Mouse (Mus musculus) heart, embryonic 13.5 days (tissue): ENCODE measurements at regions not wholly inside any gene's neighbourhood (a gene's known extent, or its start where the extent isn't known, plus 50 kb on each side); places are given as distances from the start of the nearest gene placed in this dataset.

Source experiments
- ATAC-seq: fragments of 200-750 bp; cut with Nextera tagmentation; 2 replicates; pipeline ENCODE4 v1.8.0; 2017; ENCODE audit warnings: moderate TSS enrichment; ENCODE audit not compliant: insufficient number of reproducible peaks, low FRiP score, low TSS enrichment; ENCODE audit errors: extremely low read depth
- H3K27ac ChIP-seq: fragments of 300-500 bp; sonication (generic); replicated peaks from 2 replicates; pipeline ENCODE4 v1.5.1; 2015; ENCODE audit warnings: moderate library complexity, mild to moderate bottlenecking, inconsistent platforms
- H3K27me3 ChIP-seq: fragments of 300-500 bp; sonication (generic); replicated peaks from 2 replicates; pipeline ENCODE4 v1.6.1; 2015; ENCODE audit warnings: mild to moderate bottlenecking, inconsistent platforms
- H3K36me3 ChIP-seq: fragments of 300-500 bp; sonication (generic); 2 replicates; pipeline ENCODE4 v1.6.1; 2015; ENCODE audit warnings: mild to moderate bottlenecking, inconsistent platforms
- H3K4me1 ChIP-seq: fragments of 300-500 bp; sonication (generic); 2 replicates; pipeline ENCODE4 v1.6.1; 2015; ENCODE audit warnings: inconsistent platforms
- H3K4me2 ChIP-seq: fragments of 300-500 bp; sonication (generic); 2 replicates; pipeline ENCODE4 v1.6.1; 2015; ENCODE audit warnings: inconsistent platforms, mild to moderate bottlenecking, moderate library complexity
- H3K4me3 ChIP-seq: fragments of 300-500 bp; sonication (generic); 2 replicates; pipeline ENCODE4 v1.5.1; 2015; ENCODE audit warnings: moderate library complexity, mild to moderate bottlenecking, inconsistent platforms
- H3K9ac ChIP-seq: fragments of 300-500 bp; sonication (generic); 2 replicates; pipeline ENCODE4 v1.6.1; 2015; ENCODE audit warnings: inconsistent platforms, mild to moderate bottlenecking, moderate library complexity
- H3K9me3 ChIP-seq: fragments of 300-500 bp; sonication (generic); 2 replicates; pipeline ENCODE4 v1.6.1; 2016; ENCODE audit warnings: inconsistent platforms
- WGBS: fragments of 180-500 bp; shearing (Covaris S2); methylation state at CpG from one replicate; pipeline ENCODE4 v1.1.7; 2015; ENCODE audit warnings: mixed read lengths; 5-methylcytosine and 5-hydroxymethylcytosine counted together

- WGBS: 11% methylated on average over 10 of the region's 12 CpGs
- no peaks in the 10 kb centered on the region for H3K36me3 ChIP-seq
- H3K4me3 ChIP-seq: peak overlapping the region; percentile 40
- H3K4me2 ChIP-seq: peak overlapping the region; percentile 67
- H3K27me3 ChIP-seq: no peaks in the 10 kb centered on the region
- H3K4me1 ChIP-seq: peaks cover 65% of the 10 kb centered on the region
- H3K9me3 ChIP-seq: no peaks in the 10 kb centered on the region
- peak overlapping the region; percentile 69 for H3K9ac ChIP-seq
- peak; percentile 76 for ATAC-seq
- peak overlapping the region; percentile 89 for H3K27ac ChIP-seq
Observed at GRCm38 (mm10) chr10:37231936-37232556, 93.3 kb upstream of the Marcks start.

DNA sequence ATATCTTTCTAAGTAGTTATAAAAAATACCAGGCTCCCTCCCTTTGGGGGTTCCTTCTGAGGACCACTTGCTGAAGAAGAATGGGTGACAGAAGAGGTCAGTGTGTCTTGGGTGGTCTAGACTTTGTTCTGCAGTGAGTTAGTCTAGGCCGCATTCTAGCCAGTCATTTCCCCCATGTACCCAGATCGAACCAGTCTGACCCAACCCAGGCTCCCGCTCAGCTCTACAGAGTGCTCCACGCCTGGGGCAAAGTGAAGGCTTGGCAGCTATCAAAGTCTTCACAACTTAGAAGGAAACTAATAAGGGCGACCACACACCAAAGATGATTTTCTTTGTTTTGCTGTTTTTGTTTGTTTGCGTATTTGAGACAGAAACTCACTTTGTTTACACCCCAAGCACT, 92.4 kb upstream of the Marcks start:
- ATAC-seq: no peak
- peak overlapping the region; percentile 89 for H3K27ac ChIP-seq
- H3K4me2 ChIP-seq: 0 out of 2 replicates have a peak overlapping the region, but pooled peaks have one; percentile 67
- H3K4me1 ChIP-seq: peaks cover 57% of the 10 kb centered on the region
- H3K27me3 ChIP-seq: no peaks in the 10 kb centered on the region
- H3K36me3 ChIP-seq: no peaks in the 10 kb centered on the region
- H3K9me3 ChIP-seq: no peaks in the 10 kb centered on the region
- no peak overlapping the region for H3K4me3 ChIP-seq
- no peak overlapping the region for H3K9ac ChIP-seq
- 82% methylated on average over 6 of the region's 6 CpGs for WGBS

DNA sequence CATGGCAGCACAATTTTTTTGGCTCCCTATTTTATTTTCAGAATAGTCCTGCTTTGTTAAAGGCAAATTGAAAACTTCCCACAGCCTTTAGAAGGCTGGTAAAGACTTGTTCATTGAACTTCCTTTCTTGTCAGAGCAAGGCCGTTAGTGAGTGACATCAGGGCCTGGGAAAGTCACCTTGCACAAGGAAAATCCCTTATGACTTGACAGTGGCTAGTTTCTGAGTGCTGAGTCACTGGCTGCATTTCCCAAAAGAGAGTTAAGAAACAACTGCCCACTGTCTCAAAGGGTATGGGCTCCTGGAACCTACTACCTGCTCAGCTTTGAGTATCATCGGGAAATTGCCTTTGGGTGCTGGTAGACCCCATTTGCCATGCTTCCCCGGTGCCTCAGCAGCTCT, 89.2 kb upstream of the Marcks start:
- H3K36me3 ChIP-seq: no peaks in the 10 kb centered on the region
- H3K27ac ChIP-seq: no peak overlapping the region
- ATAC-seq: no peak
- peaks cover 25% of the 10 kb centered on the region for H3K4me1 ChIP-seq
- whole genome bisulfite sequencing: 68% methylated on average over 3 of the region's 3 CpGs
- no peak overlapping the region for H3K4me2 ChIP-seq
- no peaks in the 10 kb centered on the region for H3K9me3 ChIP-seq
- no peak overlapping the region for H3K4me3 ChIP-seq
- no peak overlapping the region for H3K9ac ChIP-seq
- H3K27me3 ChIP-seq: no peaks in the 10 kb centered on the region

- WGBS: 54% methylated on average over 6 of the region's 6 CpGs
- H3K27ac ChIP-seq: no peak overlapping the region
- peaks cover 28% of the 10 kb centered on the region for H3K4me1 ChIP-seq
- H3K4me2 ChIP-seq: no peak overlapping the region
- H3K27me3 ChIP-seq: no peaks in the 10 kb centered on the region
- H3K4me3 ChIP-seq: no peak overlapping the region
- ATAC-seq: no peak
- no peaks in the 10 kb centered on the region for H3K36me3 ChIP-seq
- no peaks in the 10 kb centered on the region for H3K9me3 ChIP-seq
- H3K9ac ChIP-seq: no peak overlapping the region
Observed at GRCm38 (mm10) chr10:37221730-37222129, 83.0 kb upstream of the Marcks start.

DNA sequence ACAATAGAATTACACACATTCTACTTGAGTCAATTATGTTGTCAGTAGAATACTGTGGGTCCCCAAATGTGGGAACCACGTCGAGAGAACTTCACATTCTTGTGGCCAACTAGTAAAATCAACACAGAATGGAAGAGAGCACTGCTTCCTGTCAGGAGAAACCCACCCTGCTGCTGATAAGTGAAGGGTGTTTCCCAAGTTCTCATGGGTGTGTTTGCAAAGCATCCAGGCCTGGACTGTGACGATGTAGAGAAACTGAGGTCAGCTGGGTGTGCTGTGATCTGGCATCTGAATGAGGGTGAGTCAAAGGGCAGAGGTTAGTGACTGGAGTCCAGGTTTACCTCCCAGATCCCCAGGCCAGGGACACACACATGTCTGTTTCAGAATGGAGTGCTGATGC, 81.7 kb upstream of the Marcks start:
- no peak overlapping the region for H3K9ac ChIP-seq
- no peak overlapping the region for H3K4me3 ChIP-seq
- no peak overlapping the region for H3K4me2 ChIP-seq
- no peaks in the 10 kb centered on the region for H3K9me3 ChIP-seq
- no peaks in the 10 kb centered on the region for H3K27me3 ChIP-seq
- H3K27ac ChIP-seq: peak overlapping the region; percentile 60
- ATAC-seq: no peak
- 30% methylated on average over 3 of the region's 3 CpGs for WGBS
- H3K36me3 ChIP-seq: no peaks in the 10 kb centered on the region
- peaks cover 28% of the 10 kb centered on the region for H3K4me1 ChIP-seq

DNA sequence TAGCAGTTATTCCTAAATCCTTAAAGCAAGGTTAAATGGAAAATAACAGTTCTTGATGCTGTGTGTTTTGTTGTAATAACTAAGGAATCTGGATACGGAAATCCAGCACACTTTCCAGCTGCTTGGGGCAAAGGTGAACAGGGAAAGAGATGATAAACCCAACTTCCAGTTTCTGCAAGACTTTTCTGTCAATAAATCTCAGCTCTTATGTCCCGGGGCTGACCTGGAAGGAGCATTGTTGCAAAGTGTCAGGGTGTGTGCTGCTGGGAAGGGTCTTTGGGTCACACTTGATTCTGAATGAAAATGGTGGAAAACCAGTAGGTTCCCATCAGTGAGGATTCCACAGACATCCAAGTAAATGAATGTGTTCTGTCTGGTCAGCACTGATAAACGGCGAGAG, 81.2 kb upstream of the Marcks start:
- no peak overlapping the region for H3K4me2 ChIP-seq

DNA sequence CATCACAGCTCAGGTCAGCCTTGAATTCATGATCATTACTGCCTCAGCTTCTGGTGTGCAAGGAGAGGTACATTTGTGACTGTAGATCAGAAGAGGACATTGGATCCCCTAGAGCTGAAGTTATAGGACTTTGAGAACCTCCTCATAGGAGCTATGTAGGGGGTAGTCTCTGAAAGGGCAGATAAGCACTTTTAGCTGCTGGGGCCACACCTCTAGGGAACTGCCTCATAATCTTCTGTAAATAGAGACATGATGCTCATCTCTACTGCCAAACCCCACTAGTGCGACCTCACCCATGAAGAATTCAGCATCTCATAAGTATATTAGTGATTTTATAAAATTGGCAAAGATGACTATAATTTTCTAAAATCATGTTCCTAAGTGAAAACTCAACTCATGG, 80.7 kb upstream of the Marcks start:
- H3K9me3 ChIP-seq: no peaks in the 10 kb centered on the region
- WGBS: 73% methylated on average over 1 of the region's 1 CpGs

More for the DNA sequence above, 81.2 kb upstream of the Marcks start:
- H3K4me3 ChIP-seq: no peak overlapping the region
- no peaks in the 10 kb centered on the region for H3K27me3 ChIP-seq
- H3K36me3 ChIP-seq: no peaks in the 10 kb centered on the region
- WGBS: 53% methylated on average over 4 of the region's 4 CpGs
- ATAC-seq: no peak
- peaks cover 28% of the 10 kb centered on the region for H3K4me1 ChIP-seq
- no peaks in the 10 kb centered on the region for H3K9me3 ChIP-seq
- no peak overlapping the region for H3K27ac ChIP-seq
- H3K9ac ChIP-seq: no peak overlapping the region

GRCm38 (mm10) chr10:37214656-37215055, 75.9 kb upstream of the Marcks start:
- Histone ChIP-seq H3K4me3 (no peak overlapping the region), H3K9me3 (no peaks in the 10 kb centered on the region), H3K27me3 (no peaks in the 10 kb centered on the region), H3K36me3 (no peaks in the 10 kb centered on the region), H3K4me1 (peaks cover 3% of the 10 kb centered on the region; the same call in 1 of the 2 replicates), H3K9ac (no peak overlapping the region), H3K4me2 (no peak overlapping the region), H3K27ac (no peak overlapping the region)
- 68% methylated on average over 5 of the region's 5 CpGs for WGBS
- no peak for ATAC-seq

More for the DNA sequence above, 80.7 kb upstream of the Marcks start:
- Histone ChIP-seq H3K27ac (no peak overlapping the region), H3K27me3 (no peaks in the 10 kb centered on the region), H3K4me3 (no peak overlapping the region), H3K36me3 (no peaks in the 10 kb centered on the region), H3K4me1 (peaks cover 28% of the 10 kb centered on the region), H3K4me2 (no peak overlapping the region), H3K9ac (no peak overlapping the region)
- ATAC-seq: no peak

DNA sequence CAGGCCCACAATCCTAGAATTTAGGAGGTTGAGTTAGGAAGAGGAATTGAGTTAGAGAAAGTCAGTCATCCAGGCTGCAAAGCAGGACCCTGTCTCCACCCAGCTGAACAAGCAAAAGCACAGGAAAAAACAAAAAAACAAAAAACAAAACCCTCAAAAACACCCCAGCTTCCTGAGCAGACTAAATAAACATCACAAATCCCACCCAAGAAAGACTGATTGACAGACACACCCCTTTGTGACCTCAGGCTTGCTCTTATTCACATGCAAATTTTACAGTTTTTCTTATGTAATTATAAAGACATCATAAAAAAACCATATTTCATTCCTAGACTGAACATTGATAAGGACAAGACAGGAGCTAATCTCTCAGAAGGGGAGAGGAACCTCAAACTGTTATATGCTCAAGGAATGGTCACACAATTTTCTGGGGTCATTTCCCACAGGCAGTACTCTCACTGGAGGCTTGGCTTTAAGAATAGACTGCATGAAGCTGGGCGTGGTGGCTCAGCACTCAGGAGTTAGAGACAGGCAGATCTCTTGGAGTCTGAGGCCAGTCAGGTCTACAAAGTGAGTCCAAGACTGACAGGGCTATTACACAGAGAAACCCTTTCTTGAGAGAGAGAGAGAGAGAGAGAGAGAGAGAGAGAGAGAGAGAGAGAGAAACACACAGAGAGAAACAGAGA, 73.8 kb upstream of the Marcks start:
- no peak overlapping the region for H3K9ac ChIP-seq
- H3K4me2 ChIP-seq: no peak overlapping the region
- H3K9me3 ChIP-seq: no peaks in the 10 kb centered on the region
- H3K4me3 ChIP-seq: no peak overlapping the region
- no peaks in the 10 kb centered on the region for H3K27me3 ChIP-seq
- ATAC-seq: no peak
- H3K27ac ChIP-seq: no peak overlapping the region
- no peaks in the 10 kb centered on the region for H3K4me1 ChIP-seq
- no peaks in the 10 kb centered on the region for H3K36me3 ChIP-seq
- 51% methylated on average over 1 of the region's 1 CpGs for WGBS

DNA sequence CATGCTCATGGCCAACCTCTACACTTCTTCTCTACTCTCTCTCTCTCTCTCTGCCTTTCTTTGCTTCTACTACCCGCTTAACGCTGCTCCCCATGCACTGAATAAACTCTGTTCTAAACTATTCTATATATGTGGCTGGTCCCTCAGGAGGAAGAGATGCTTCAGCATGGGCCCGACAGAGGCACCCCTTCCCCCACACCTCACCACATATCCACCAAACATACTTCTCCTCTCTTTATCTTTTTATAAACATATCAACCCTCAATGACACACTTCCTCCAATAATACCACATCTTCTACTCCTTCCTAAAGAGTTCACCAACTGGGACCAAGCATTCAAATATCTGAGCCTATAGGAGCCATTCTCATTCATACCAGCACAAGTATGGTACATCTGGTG, 72.6 kb upstream of the Marcks start:
- 82% methylated on average over 3 of the region's 3 CpGs for WGBS

DNA sequence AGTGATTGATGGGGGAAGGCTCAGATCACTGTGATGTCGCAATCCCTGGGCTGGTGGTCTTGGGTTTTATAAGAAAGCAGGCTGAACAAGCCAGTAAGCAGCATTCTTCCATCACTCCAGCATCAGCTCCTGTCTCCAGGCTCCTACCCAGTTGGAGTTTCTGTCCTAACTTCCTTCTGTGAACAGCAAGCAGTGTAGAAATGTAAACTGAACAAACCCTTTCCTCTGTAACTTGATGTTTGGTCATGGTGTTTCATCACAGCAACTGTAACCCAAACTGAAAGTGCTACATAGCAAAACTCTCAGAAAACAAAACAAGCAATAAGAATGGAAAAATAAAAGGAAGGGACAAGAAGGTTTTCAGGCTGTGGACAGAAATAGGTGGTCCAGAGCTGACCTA, 71.5 kb upstream of the Marcks start:
- no peak overlapping the region for H3K4me2 ChIP-seq
- H3K4me3 ChIP-seq: no peak overlapping the region
- H3K4me1 ChIP-seq: no peaks in the 10 kb centered on the region
- no peaks in the 10 kb centered on the region for H3K27me3 ChIP-seq
- WGBS: 74% methylated on average over 1 of the region's 1 CpGs
- no peaks in the 10 kb centered on the region for H3K36me3 ChIP-seq
- ATAC-seq: no peak
- no peaks in the 10 kb centered on the region for H3K9me3 ChIP-seq
- H3K9ac ChIP-seq: no peak overlapping the region
- H3K27ac ChIP-seq: no peak overlapping the region

More for the DNA sequence above, 72.6 kb upstream of the Marcks start:
- Histone ChIP-seq H3K9ac (no peak overlapping the region), H3K36me3 (no peaks in the 10 kb centered on the region), H3K4me1 (no peaks in the 10 kb centered on the region), H3K9me3 (no peaks in the 10 kb centered on the region), H3K4me3 (no peak overlapping the region), H3K27me3 (no peaks in the 10 kb centered on the region), H3K27ac (no peak overlapping the region), H3K4me2 (no peak overlapping the region)
- ATAC-seq: no peak

DNA sequence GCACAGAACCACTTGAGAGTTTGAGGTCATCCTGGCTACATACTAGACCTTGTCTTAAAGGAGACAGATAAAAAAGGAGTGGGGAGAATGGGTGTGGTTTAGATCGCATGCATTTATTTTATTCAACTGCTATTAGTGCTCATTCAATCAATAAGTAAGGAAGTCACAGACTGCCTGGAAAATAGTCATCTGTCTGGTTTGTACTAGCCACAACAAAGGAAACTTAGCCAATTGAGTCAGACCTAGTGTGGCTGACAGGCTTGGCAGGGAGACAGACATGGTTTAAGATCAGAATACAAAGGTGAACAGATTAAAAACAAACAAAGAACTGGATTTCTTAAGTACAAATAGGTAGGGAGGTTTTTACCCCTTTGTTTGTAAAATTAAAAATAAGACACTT, 68.3 kb upstream of the Marcks start:
- no peaks in the 10 kb centered on the region for H3K4me1 ChIP-seq
- no peak for ATAC-seq
- H3K9me3 ChIP-seq: no peaks in the 10 kb centered on the region
- H3K27me3 ChIP-seq: no peaks in the 10 kb centered on the region
- 89% methylated on average over 1 of the region's 1 CpGs for WGBS
- H3K9ac ChIP-seq: no peak overlapping the region
- no peak overlapping the region for H3K4me3 ChIP-seq
- H3K4me2 ChIP-seq: no peak overlapping the region
- no peaks in the 10 kb centered on the region for H3K36me3 ChIP-seq
- H3K27ac ChIP-seq: no peak overlapping the region
